Mouse (Mus musculus) MEL-GATA-1-ER (cell line): Measurements from ENCODE around the gene Sptlc2.
"Not testable (repeated sequence)": the region's sequence is repeated elsewhere in the genome, so short reads cannot be mapped to it uniquely, and the experiment has no call there.

Experiments
- DNase-seq: peaks from one replicate; pipeline ENCODE4 v3.0.0-alpha.2; 2012; ENCODE audit warnings: low read depth; ENCODE audit errors: extremely low read depth

The Sptlc2 gene

GRCm38 (mm10) chr12:87279879-87280278, 108.3 kb downstream of the Sptlc2 start:
- no peak for DNase-seq

GRCm38 (mm10) chr12:87279350-87279749, 108.8 kb downstream of the Sptlc2 start:
- DNase-seq: no peak

GRCm38 (mm10) chr12:87278118-87278730, 109.9 kb downstream of the Sptlc2 start:
- peak; percentile 33 for DNase-seq

- DNase-seq: not testable (repeated sequence)
Measured at GRCm38 (mm10) chr12:87277251-87277650, 110.9 kb downstream of the Sptlc2 start.

DNA sequence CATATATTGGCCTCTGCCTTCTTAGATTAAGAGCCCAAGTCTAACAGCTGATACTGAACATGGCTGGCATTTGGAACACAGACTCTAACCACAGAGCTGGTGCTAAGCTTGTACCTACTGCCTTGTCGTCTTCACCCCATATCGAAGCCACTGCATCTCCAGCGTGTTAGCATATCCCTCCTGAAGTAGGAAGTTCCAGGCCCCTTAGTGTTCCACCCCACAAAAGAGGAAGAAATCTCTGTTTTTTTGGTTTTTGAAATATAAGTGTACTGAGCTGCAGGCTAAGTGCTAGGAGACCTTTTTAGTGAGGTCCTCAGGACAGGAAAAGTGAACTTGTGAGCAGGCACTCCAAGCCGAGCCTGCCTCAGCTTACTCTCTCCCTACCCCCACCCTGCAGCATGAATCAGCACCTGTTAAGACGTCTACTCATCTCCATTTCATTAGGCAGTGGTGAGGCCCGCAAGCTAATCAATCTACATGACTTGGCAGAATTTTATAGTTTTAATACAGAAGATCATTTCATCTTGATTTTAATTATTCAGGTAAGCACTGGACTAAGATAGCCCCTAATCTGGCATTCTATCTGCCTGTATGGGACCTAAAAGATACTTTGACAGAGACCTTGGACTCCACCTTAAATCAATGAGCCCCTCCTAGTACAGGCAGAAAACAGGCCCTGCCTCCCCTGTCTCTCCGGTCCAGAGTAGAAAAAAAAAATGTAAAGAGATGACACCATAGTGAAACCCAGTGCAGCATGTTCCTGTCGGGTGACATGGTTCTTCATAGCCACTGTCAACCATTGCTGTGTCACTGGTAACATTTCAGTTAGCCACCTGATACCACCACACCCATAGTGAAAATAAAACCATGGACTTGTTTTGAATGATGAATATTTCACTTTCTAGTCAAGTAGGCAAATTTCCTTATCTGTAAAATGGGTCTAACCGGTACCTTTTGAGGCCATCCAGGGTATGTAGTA, 113.0 kb downstream of the Sptlc2 start:
- no peak for DNase-seq

DNA sequence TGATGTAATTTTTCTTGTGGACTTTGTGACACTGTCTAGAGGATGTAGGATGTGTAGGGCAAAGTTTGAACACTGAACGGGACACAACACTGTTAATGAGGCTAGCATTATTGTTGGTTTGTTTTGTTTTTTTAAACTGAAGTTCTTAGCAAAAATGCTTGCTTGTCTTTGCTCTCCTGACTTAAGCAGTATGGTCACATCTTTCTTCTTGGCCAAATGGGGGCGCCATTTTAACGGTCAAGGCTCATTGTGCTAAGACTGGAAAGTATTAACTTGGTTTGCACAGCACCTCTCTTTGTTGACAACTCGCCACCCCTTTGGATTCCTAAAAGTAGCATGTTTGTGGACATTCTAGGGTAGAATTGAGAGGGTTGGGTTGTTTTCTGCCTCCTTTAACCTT, 120.5 kb downstream of the Sptlc2 start:
- peak; percentile 58 for DNase-seq

- peak; percentile 42 for DNase-seq
Measured at GRCm38 (mm10) chr12:87266827-87267603, 121.1 kb downstream of the Sptlc2 start.

DNA sequence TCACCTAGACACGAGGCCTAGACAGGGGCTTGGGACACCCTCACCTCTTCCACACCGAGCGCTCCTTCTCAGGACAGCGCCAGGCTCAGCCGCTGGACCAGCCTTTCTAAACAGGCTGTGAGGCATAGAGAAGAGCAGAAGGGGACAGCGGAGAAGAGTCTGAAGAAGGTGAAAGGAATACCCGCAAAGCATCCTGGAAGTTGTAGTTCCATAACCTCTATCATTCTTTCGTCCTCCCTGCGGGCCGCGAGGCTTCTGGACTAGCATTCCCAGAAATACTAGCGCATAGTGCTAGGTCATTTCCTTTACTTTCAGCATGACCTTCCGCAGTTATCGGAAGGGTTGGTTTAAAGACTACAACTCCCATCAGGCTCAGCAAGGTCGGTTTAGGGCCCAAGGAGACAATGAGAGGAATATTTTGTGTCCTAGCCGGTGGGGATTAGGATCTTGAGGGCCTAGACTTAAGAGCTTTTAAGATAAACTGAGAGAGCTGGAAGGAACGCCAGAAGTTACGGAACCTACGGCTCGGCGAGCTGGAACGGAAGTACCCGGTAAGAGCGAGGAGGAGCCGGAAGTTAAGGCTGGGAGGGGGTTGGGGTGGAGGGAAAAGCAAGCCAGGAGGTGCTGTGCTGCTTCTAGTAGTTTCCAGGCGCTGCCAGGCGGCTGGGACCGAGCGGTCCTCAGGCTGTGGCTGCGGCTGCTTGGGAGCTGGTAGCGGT, 121.9 kb downstream of the Sptlc2 start, which contains the start of the genes Vipas39 and Ahsa1:
Gene Vipas39 (minus strand): TSS at position 149 of the 719 bp plus-strand sequence.
Gene Ahsa1 (plus strand): TSS at position 372 of the 719 bp plus-strand sequence.
- peak; percentile 99 for DNase-seq

GRCm38 (mm10) chr12:87265444-87265843, 122.7 kb downstream of the Sptlc2 start:
- no peak for DNase-seq

GRCm38 (mm10) chr12:87260562-87260961, 127.6 kb downstream of the Sptlc2 start:
- DNase-seq: no peak

- no peak for DNase-seq
Measured at GRCm38 (mm10) chr12:87256629-87257028, 131.5 kb downstream of the Sptlc2 start.
